Mouse (Mus musculus): ENCODE measurements around the gene Gga3. TPM values are rescaled to one million over a fixed set of nuclear protein-coding genes. Genes with fewer than 3 reads are reported as not detected.

Gga3 gene
- polyA plus RNA-seq, 1 experiment = 102 TPM

DNA sequence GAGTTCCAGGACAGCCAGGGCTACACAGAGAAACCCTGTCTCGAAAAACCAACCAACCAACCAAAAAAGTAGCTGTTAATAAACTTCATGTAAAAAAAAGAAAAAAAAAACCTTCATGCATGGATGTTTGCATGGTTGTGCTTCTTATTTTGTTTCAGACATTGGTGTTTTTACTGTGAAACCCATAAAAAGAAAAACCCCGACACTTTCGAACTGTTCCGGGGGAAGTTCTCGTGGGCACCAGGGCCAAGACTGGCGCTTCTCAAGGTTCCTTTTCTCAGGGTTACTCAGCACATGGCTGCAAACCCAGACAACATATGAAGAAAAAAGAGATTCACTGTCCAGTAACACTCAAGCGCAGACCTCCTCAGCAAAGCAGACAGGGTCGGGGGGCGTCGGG is 29.0 kb upstream of the Gga3 start:
- Histone ChIP-seq H3K27me3 (ENCODE audit: control insufficient read depth, insufficient read depth, low read length) (no peaks in the 10 kb centered on the region), H3K27ac (ENCODE audit: control insufficient read depth, insufficient read depth, low read length) (peak overlapping the region; percentile 19; the same call in 1 of the 2 replicates), H3K4me3 (ENCODE audit: control insufficient read depth, insufficient read depth, low read length) (no peak overlapping the region), H3K36me3 (ENCODE audit: control insufficient read depth, insufficient read depth, low read length) (no peaks in the 10 kb centered on the region), H3K4me1 (replicated peaks; ENCODE audit: control insufficient read depth, insufficient read depth, low read length) (peaks cover 6% of the 10 kb centered on the region)
- 47% methylated on average over 10 of the region's 10 CpGs for WGBS
- no peak for DNase-seq
- TF ChIP-seq CTCF (IDR thresholded peaks at IDR 0.05; ENCODE audit: borderline replicate concordance, control insufficient read depth, extremely low read depth, insufficient read depth, low read length, poor library complexity) (no peak), POLR2A (IDR thresholded peaks at IDR 0.05; ENCODE audit: control insufficient read depth, extremely low read depth, insufficient read depth, low read length, poor library complexity) (no peak)

GRCm38 (mm10) chr11:115632247-115632646 is 28.4 kb upstream of the Gga3 start:
- Histone ChIP-seq H3K27me3 (ENCODE audit: control insufficient read depth, insufficient read depth, low read length) (no peaks in the 10 kb centered on the region), H3K4me1 (replicated peaks; ENCODE audit: control insufficient read depth, insufficient read depth, low read length) (peaks cover 9% of the 10 kb centered on the region), H3K4me3 (ENCODE audit: control insufficient read depth, insufficient read depth, low read length) (no peak overlapping the region), H3K36me3 (ENCODE audit: control insufficient read depth, insufficient read depth, low read length) (no peaks in the 10 kb centered on the region), H3K27ac (ENCODE audit: control insufficient read depth, insufficient read depth, low read length) (peak overlapping the region; percentile 19; the same call in 1 of the 2 replicates)
- no peak for TF ChIP-seq CTCF (IDR thresholded peaks at IDR 0.05; ENCODE audit: borderline replicate concordance, control insufficient read depth, extremely low read depth, insufficient read depth, low read length, poor library complexity)
- TF ChIP-seq POLR2A (IDR thresholded peaks at IDR 0.05; ENCODE audit: control insufficient read depth, extremely low read depth, insufficient read depth, low read length, poor library complexity) = no peak
- no peak for DNase-seq
- 84% methylated on average over 7 of the region's 7 CpGs for WGBS

DNA sequence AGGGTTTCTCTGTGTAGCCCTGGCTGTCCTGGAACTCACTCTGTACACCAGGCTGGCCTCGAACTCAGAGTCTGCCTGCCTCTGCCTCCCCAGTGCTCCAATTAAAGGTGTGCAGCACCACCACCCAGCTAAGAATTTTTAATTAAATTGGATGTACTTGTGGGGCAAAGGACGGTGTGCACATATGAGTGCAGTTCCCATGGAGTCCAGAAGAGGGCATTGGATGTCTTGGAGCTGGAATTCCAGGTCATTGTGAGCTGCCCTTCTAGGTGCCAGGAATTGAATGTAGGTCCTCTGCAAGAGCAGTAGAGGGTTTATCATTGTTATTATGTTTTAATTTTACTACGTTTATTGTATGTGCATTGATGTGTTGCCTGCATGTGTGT is 27.6 kb upstream of the Gga3 start:
- Histone ChIP-seq H3K27me3 (ENCODE audit: control insufficient read depth, insufficient read depth, low read length) (no peaks in the 10 kb centered on the region), H3K36me3 (ENCODE audit: control insufficient read depth, insufficient read depth, low read length) (no peaks in the 10 kb centered on the region), H3K4me1 (replicated peaks; ENCODE audit: control insufficient read depth, insufficient read depth, low read length) (peaks cover 9% of the 10 kb centered on the region), H3K27ac (ENCODE audit: control insufficient read depth, insufficient read depth, low read length) (peak overlapping the region; percentile 40; the same call in 1 of the 2 replicates), H3K4me3 (ENCODE audit: control insufficient read depth, insufficient read depth, low read length) (no peak overlapping the region)
- DNase-seq = peak; percentile 43
- no peak for TF ChIP-seq POLR2A (IDR thresholded peaks at IDR 0.05; ENCODE audit: control insufficient read depth, extremely low read depth, insufficient read depth, low read length, poor library complexity)
- peak; percentile 6; the same call in 1 of the 2 replicates for TF ChIP-seq CTCF (IDR thresholded peaks at IDR 0.05; ENCODE audit: borderline replicate concordance, control insufficient read depth, extremely low read depth, insufficient read depth, low read length, poor library complexity)
- WGBS = 48% methylated on average over 3 of the region's 3 CpGs

- DNase-seq = no peak
- Histone ChIP-seq H3K27me3 (ENCODE audit: control insufficient read depth, insufficient read depth, low read length) (no peaks in the 10 kb centered on the region), H3K36me3 (ENCODE audit: control insufficient read depth, insufficient read depth, low read length) (no peaks in the 10 kb centered on the region), H3K4me3 (ENCODE audit: control insufficient read depth, insufficient read depth, low read length) (no peak overlapping the region), H3K27ac (ENCODE audit: control insufficient read depth, insufficient read depth, low read length) (peak overlapping the region; percentile 40; the same call in 1 of the 2 replicates), H3K4me1 (replicated peaks; ENCODE audit: control insufficient read depth, insufficient read depth, low read length) (peaks cover 9% of the 10 kb centered on the region)
- no peak for TF ChIP-seq POLR2A (IDR thresholded peaks at IDR 0.05; ENCODE audit: control insufficient read depth, extremely low read depth, insufficient read depth, low read length, poor library complexity)
- TF ChIP-seq CTCF (IDR thresholded peaks at IDR 0.05; ENCODE audit: borderline replicate concordance, control insufficient read depth, extremely low read depth, insufficient read depth, low read length, poor library complexity) = 0 out of 2 replicates have a peak, but pooled peaks have one; percentile 21
- 52% methylated on average over 16 of the region's 16 CpGs for WGBS
Observed at GRCm38 (mm10) chr11:115630532-115631504, 27.0 kb upstream of the Gga3 start.

DNA sequence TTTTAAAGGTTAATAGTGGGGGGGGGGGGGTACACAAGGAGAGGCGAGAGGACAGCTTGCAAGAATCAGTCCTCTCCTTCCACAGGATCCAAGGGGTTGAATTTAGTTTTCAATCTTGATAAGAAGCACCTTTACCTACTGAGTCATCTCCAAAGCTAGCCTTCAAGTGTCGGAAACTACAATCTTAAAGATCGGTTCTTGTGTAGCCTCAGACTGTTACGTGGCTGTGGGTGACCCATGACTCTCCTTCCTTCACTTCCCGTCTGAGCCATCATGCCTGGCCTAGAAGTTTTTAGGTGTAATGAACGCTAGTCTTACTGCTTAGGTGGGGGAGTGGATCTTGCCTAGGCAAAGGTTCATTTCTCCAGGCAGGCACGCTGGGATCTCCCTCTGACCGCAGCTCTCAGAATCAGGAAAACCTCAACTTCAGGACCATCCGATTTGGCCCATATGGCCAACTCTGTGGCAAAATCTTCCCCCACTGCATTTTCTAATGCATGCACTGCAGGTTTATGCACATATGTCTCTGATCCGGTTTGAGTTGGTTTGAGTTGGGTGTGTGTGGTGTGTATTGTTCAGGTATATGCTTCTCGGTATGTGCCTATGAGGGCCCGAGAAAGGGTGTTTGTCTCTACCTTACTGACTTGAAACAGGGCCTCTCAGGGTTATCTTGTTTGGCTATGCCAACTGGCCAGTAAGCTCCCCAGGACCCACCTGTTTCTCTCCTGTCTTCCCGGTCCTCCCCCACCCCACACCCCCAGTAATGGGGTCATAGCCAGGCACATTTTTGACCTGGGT is 26.1 kb upstream of the Gga3 start:
- Histone ChIP-seq H3K4me1 (replicated peaks; ENCODE audit: control insufficient read depth, insufficient read depth, low read length) (peaks cover 9% of the 10 kb centered on the region), H3K27me3 (ENCODE audit: control insufficient read depth, insufficient read depth, low read length) (no peaks in the 10 kb centered on the region), H3K4me3 (ENCODE audit: control insufficient read depth, insufficient read depth, low read length) (no peak overlapping the region), H3K27ac (ENCODE audit: control insufficient read depth, insufficient read depth, low read length) (no peak overlapping the region), H3K36me3 (ENCODE audit: control insufficient read depth, insufficient read depth, low read length) (no peaks in the 10 kb centered on the region)
- no peak for DNase-seq
- WGBS = 94% methylated on average over 13 of the region's 13 CpGs
- TF ChIP-seq CTCF (IDR thresholded peaks at IDR 0.05; ENCODE audit: borderline replicate concordance, control insufficient read depth, extremely low read depth, insufficient read depth, low read length, poor library complexity) (no peak), POLR2A (IDR thresholded peaks at IDR 0.05; ENCODE audit: control insufficient read depth, extremely low read depth, insufficient read depth, low read length, poor library complexity) (no peak)

DNA sequence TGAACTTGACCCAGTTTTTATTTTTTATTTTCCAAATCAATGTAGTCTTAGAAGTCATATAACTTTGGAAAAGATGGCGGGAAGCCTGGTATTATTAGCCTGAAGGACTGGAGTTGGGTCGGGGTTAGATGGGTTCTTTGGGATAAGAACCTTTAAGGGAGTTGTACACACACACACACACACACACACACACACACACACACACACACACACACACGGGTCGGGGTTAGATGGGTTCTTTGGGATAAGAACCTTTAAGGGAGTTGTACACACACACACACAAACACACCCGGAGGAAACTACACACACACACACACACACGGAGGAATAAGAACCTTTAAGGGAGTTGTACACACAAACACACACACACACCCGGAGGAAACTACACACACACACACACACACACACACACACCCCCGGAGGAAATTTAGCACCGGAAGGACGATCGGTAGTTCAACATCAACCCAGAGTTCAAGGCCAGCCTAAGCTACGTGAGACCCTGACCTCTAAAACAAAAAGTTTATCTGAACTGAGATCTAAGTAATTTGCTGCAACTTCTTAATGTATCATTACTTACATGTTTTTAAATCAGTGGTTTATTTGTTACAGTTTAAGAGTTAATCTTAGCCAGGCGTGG is 24.7 kb upstream of the Gga3 start:
- H3K4me3 ChIP-seq (ENCODE audit: control insufficient read depth, insufficient read depth, low read length) = no peak overlapping the region
- 44% methylated on average over 13 of the region's 13 CpGs for WGBS
- no peaks in the 10 kb centered on the region for H3K36me3 ChIP-seq (ENCODE audit: control insufficient read depth, insufficient read depth, low read length)
- H3K27me3 ChIP-seq (ENCODE audit: control insufficient read depth, insufficient read depth, low read length) = no peaks in the 10 kb centered on the region
- H3K4me1 ChIP-seq (replicated peaks; ENCODE audit: control insufficient read depth, insufficient read depth, low read length) = peaks cover 9% of the 10 kb centered on the region
- TF ChIP-seq CTCF (IDR thresholded peaks at IDR 0.05; ENCODE audit: borderline replicate concordance, control insufficient read depth, extremely low read depth, insufficient read depth, low read length, poor library complexity) (no peak), POLR2A (IDR thresholded peaks at IDR 0.05; ENCODE audit: control insufficient read depth, extremely low read depth, insufficient read depth, low read length, poor library complexity) (no peak)
- no peak for DNase-seq
- H3K27ac ChIP-seq (ENCODE audit: control insufficient read depth, insufficient read depth, low read length) = no peak overlapping the region

All from thymus, adult 2 months (tissue).